Mouse (Mus musculus) C2C12 (cell line): ENCODE measurements around the gene Coro1b.

Experiments used
- CEBPB ChIP-seq: IDR thresholded peaks from one replicate; pipeline ENCODE4 v1.6.1; 2011; ENCODE audit warnings: low read depth, mild to moderate bottlenecking, control low read depth, moderate library complexity
- CTCF ChIP-seq: IDR thresholded peaks from one replicate; pipeline ENCODE4 v1.5.1; 2011; ENCODE audit not compliant: control insufficient read depth, insufficient read depth, insufficient read length
- FOSL1 ChIP-seq: IDR thresholded peaks from one replicate; pipeline ENCODE4 v1.8.0; 2011; ENCODE audit warnings: mild to moderate bottlenecking, low read length; ENCODE audit not compliant: poor library complexity, insufficient read depth, severe bottlenecking
- MAX ChIP-seq: IDR thresholded peaks from one replicate; pipeline ENCODE4 v1.6.1; 2011; ENCODE audit warnings: mild to moderate bottlenecking, control low read depth
- MYOD1 ChIP-seq: IDR thresholded peaks from one replicate; pipeline ENCODE4 v1.6.1; 2011; ENCODE audit warnings: low read depth; ENCODE audit not compliant: control insufficient read depth, insufficient read length
- MYOG ChIP-seq: IDR thresholded peaks from one replicate; pipeline ENCODE4 v1.6.1; 2011; ENCODE audit not compliant: control insufficient read depth, insufficient read length; ENCODE audit errors: extremely low read depth
- USF1 ChIP-seq: IDR thresholded peaks from one replicate; pipeline ENCODE4 v1.6.1; 2011; ENCODE audit warnings: low read depth, mild to moderate bottlenecking, control low read depth, moderate library complexity

GRCm38 (mm10) chr19:4113806-4114230 is 34.6 kb upstream of the Coro1b start:
- no peak for TF ChIP-seq CTCF
- no peak for TF ChIP-seq USF1
- no peak for TF ChIP-seq MYOD1
- TF ChIP-seq MAX = no peak
- no peak for TF ChIP-seq CEBPB
- no peak for TF ChIP-seq FOSL1
- no peak for TF ChIP-seq MYOG
